Mouse (Mus musculus): Measurements from ENCODE around the gene Insr.
"Not testable (repeated sequence)": the region's sequence is repeated elsewhere in the genome, so short reads cannot be mapped to it uniquely, and the experiment has no call there.

The Insr gene

GRCm38 (mm10) chr8:3232601-3233000, 46.8 kb downstream of the Insr start:
- DNase-seq (ENCODE audit: low read depth, low spot score): no peak

GRCm38 (mm10) chr8:3230118-3231060, 49.0 kb downstream of the Insr start:
- no peak for DNase-seq (ENCODE audit: low read depth, low spot score)

- DNase-seq (ENCODE audit: low read depth, low spot score): no peak
Observed at GRCm38 (mm10) chr8:3227423-3227822, 52.0 kb downstream of the Insr start.

DNA sequence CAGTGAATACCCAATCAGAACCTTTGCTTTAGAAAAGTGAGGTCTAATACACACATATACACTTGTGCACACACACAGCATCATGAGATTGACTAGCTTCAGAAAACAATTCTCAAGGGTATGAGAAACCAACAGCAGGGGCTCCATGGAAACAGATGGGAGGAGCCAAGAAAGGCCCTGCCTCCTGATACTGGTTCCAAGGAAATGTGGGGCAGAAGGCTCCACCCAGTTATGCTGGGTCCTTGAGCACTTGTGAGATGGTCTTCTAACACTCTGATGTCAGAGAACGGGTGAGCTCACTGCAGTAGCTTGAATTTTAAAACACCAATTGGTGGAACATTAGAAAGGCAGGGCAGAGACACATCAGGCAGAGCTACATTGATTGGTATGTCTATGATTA, 53.7 kb downstream of the Insr start:
- no peak for DNase-seq (ENCODE audit: low read depth, low spot score)

GRCm38 (mm10) chr8:3225184-3225583, 54.2 kb downstream of the Insr start:
- DNase-seq (ENCODE audit: low read depth, low spot score): no peak

GRCm38 (mm10) chr8:3222636-3222965, 56.8 kb downstream of the Insr start:
- no peak for DNase-seq (ENCODE audit: low read depth, low spot score)

- no peak for DNase-seq (ENCODE audit: low read depth, low spot score)
Observed at GRCm38 (mm10) chr8:3221960-3222635, 57.3 kb downstream of the Insr start.

DNA sequence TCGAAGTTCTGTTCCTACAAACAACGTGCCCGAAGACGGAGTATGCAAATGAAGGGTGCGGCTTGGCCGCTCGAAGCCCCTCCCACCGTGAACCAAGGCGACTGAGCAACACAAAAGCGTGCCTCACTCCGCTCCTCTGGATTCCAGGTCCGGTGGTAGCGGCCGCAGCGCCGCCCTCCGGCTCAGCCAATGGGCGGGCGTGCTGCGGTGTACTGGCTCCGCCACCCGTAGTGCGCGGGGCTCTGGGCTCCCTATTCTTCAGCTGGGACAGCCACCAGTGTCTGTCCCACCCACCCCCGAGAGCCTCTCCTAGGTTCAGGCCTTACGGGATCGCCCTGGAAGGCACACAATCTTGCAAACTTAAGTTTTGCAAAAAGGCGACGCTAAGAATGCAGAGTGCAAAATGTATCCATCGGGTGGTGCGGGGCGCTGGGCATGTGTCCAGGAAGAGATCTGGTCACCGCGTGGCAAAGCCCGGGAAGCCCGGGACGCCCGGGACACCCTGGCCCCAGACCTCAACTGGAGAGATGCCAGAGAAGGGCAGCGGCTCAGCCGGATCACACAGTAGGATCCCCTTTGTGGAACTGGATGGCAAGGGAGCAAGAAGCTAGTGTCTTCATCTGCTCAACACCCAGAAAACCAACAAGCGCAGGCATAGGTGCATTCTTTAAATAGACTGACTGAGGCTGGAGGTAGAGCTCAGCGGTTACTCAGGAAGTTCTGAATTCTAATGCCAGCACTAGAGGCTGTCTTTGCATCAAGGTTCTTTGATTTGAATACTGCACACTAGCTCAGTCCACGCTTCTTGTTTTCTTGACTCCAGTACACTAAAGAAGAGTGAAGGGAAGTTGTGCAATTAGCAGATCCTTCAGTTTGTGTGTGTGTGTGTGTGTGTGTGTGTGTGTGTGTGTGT, 58.1 kb downstream of the Insr start:
- DNase-seq (ENCODE audit: low read depth, low spot score): no peak

DNA sequence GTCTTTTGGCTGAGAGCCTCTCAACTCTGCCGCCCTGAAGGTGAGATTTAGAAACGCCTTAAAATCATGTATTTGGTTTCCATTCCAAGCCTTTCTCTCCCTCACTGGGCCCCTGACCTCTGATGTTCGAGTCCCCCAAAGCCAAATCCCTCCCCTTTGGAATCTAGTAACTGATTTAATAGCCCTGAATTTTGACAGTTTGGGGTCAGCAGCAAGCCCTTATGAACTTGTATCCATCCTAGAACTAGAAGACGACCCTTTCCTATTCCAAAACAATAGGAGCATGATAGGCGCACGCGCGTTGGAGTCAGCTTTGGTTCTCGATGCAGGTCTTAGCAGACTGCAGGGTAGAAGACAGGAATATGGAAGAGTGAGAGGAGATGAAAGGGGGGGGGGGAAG, 58.9 kb downstream of the Insr start:
- no peak for DNase-seq (ENCODE audit: low read depth, low spot score)

- no peak for DNase-seq (ENCODE audit: low read depth, low spot score)
Observed at GRCm38 (mm10) chr8:3219921-3220411, 59.5 kb downstream of the Insr start.

DNA sequence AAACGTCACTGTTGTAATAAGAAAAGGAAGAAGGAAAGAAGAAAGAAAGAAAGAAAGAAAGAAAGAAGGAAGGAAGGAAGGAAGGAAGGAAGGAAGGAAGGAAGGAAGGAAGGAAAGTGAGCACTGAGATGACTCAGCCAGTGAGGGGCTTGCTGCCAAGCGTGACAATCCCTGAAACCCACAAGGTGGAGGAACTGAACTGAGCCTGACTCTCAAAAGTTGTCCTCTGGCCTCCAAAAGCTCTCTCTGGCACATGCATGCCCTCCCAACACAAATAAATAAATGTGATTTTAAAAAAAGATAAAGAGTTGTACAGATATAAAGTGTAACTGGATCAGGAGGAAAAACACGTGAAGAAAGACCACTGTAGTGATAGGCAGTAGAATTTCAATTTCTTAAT, 60.2 kb downstream of the Insr start:
- DNase-seq (ENCODE audit: low read depth, low spot score): no peak

- DNase-seq (ENCODE audit: low read depth, low spot score): no peak
Observed at GRCm38 (mm10) chr8:3216541-3217092, 62.8 kb downstream of the Insr start.

DNA sequence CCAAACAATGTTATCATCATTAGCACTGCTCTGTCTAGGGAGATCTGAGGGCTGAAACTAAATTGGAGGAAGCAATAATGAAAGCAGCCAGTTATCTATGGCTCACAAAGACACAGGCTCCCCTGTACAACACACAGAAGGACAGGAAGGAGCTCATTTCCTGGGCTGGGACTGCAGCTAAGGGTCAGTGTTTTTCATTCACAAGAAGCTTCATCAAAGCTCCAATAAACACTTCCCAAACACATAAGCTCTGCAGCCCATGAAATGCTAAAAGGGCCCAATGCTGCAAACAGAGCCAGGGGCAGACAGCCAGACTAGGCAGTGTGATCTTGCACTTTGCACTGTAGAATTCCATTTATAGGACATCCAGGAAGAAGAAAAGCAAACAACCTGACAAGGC, 63.9 kb downstream of the Insr start:
- DNase-seq (ENCODE audit: low read depth, low spot score): no peak

DNA sequence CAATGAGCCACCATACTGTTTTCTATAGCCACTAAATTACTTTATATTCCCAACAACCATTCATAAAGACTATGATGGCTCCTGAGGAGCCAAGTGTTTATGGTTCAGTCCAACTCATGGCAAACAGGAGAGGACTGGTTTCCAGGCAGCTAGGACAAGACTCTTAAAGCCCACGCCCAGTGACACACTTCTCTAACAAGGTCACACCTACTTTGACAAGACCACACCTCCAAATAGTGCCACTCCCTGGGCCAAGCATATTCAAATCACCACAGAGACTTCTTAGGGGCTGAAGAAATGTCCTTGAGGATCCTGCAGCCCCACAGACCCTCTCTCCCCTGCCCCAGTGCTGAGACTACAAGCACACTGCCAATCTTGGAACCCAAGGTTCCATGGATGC, 64.8 kb downstream of the Insr start:
- no peak for DNase-seq (ENCODE audit: low read depth, low spot score)

DNA sequence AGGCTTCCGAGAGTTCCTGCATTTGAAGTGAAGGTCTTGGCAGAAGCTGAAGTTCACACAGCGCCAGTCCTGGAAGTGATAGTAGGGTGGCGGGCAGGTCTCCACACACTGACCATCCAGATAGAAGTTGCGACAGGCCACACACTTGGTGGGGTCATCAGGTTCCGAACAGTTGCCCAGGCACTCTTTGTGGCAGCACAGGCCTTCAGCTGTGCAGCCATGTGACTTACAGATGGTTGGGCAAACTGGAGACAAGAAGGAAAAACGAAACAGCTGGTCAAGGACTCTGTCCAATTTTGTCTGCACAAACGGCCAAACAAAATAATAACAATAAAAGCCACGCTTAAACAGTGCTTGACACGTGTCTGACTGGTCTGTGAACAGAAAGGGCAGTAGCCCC, 68.0 kb downstream of the Insr start:
- DNase-seq (ENCODE audit: low read depth, low spot score): no peak

DNA sequence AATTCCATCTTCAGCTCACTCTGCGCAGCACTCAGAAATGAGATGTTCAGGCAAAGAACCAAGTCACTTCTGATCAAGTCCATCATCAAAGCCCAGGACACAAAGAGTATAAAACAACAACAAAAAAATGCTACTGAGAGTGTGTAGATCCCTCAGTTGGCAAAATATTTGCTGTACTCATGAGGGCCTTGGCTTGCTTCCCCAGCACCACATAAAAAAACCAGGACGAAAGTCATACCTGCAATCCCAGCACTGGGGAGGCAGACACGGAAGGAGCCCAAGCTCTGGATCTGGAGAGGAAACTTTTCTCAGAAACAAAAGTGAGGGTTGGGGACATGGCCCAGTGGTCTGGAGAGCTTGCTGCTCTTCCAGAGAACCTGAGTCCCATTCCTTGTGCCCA, 69.5 kb downstream of the Insr start:
- DNase-seq (ENCODE audit: low read depth, low spot score): no peak

DNA sequence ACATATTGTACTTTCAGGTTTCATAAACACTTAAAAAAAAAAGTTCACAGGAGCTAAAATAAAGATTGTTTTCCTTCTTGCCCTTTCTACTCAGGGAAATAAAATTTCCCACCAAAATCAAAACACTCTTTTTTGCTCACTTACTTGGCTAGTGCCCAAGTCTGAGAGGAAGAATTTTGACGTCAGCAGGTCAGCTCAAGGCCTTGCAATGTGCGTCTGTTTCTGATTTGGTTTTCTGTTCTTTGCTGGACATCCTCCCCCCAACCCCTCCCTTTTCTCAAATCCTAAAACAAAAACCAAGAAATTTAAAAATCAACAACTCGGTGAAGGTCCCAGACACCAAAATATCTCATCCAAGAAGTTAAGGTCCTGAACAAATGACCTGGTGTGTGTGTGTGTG, 70.1 kb downstream of the Insr start:
- no peak for DNase-seq (ENCODE audit: low read depth, low spot score)

GRCm38 (mm10) chr8:3208729-3209128, 70.7 kb downstream of the Insr start:
- DNase-seq (ENCODE audit: low read depth, low spot score): no peak

- DNase-seq (ENCODE audit: low read depth, low spot score): no peak
Observed at GRCm38 (mm10) chr8:3204758-3205443, 74.5 kb downstream of the Insr start.

GRCm38 (mm10) chr8:3202792-3203191, 76.6 kb downstream of the Insr start:
- DNase-seq (ENCODE audit: low read depth, low spot score): no peak

GRCm38 (mm10) chr8:3194297-3194696, 85.1 kb downstream of the Insr start:
- DNase-seq (ENCODE audit: low read depth, low spot score): not testable (repeated sequence)

Measured in A20 (cell line).